Mouse (Mus musculus) thymus, adult 2 months (tissue): Measurements from ENCODE around the gene March7.

Experiments used
- CTCF ChIP-seq: fragments of 200-500 bp; IDR thresholded peaks from 2 replicates; pipeline ENCODE4 v1.5.1; 2012; ENCODE audit warnings: mild to moderate bottlenecking, control low read depth, low read length, moderate library complexity, borderline replicate concordance; ENCODE audit not compliant: control insufficient read depth, poor library complexity, insufficient read depth; ENCODE audit errors: extremely low read depth
- POLR2A ChIP-seq: fragments of 200-500 bp; IDR thresholded peaks from 2 replicates; pipeline ENCODE4 v1.6.1; 2012; ENCODE audit warnings: mild to moderate bottlenecking, low read length, control low read depth, moderate library complexity; ENCODE audit not compliant: control insufficient read depth, poor library complexity, insufficient read depth; ENCODE audit errors: extremely low read depth

- TF ChIP-seq CTCF, result no peak
- TF ChIP-seq POLR2A, result no peak
Observed at GRCm38 (mm10) chr2:60234506-60234905, 24.8 kb downstream of the March7 start.
